Mouse (Mus musculus): ENCODE measurements around the gene Arhgap18.
"Not testable (repeated sequence)": the region's sequence is repeated elsewhere in the genome, so short reads cannot be mapped to it uniquely, and the experiment has no call there.

Arhgap18 gene

DNA sequence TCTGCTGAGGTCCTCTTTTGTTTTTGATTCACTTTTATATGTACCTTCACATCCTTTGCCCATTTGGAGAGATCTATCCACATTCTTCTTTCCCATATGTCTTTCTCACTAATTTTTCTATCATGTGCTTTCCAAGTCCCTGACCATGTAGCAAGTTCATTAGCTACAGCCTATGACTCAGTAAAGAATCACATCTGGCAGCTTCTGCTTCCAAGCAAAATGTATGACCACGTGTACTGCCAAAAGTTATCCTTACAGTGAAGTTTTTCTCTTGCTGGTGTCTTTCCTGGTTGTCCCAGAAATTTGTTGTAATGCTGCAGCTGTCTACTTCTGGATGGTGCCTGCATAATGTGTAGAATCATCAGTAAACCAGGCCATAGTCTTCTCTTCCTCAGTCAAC is 147.2 kb downstream of the Arhgap18 start:
- DNase-seq (ENCODE audit: extremely low spot score, low spot score), result no peak

DNA sequence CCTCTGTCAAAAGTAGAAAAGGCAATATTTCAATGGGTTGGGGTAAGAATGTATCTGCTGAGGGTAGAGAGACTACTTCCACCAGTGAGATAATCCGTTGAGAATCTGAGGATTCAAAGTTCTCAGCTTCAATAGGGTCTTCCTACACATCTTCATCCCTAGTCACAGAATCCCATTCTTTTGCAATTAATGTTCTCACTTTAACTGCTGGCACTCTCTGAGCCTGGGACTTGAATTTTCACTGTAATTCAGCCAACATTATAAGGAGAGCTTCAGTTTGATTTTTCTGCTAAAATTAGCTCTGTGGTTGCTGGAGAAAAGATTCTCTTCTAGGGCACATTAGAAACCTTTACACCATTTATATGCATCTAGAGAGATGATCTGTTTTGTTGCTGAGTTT is 150.6 kb downstream of the Arhgap18 start:
- DNase-seq (ENCODE audit: extremely low spot score, low spot score), result no peak

DNA sequence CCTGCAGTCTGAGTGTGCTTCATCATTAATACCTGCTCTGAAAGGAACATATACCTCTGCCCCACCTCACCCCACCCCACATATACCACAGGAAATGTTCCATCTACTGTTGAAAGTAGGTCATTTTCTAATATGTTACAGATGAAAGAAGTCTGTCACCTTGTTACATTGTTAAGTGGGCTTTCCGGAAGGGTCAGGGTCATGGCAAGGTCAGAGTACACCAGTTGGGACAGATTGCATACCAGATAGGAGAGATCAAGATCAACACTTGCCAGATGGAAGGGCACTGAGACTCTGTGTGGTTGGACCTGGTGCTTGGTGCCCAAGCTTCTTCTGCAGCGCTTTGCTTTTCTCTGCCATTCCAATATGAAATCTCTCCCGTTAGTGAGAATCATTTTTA is 158.0 kb downstream of the Arhgap18 start:
- DNase-seq (ENCODE audit: extremely low spot score, low spot score), result no peak

DNA sequence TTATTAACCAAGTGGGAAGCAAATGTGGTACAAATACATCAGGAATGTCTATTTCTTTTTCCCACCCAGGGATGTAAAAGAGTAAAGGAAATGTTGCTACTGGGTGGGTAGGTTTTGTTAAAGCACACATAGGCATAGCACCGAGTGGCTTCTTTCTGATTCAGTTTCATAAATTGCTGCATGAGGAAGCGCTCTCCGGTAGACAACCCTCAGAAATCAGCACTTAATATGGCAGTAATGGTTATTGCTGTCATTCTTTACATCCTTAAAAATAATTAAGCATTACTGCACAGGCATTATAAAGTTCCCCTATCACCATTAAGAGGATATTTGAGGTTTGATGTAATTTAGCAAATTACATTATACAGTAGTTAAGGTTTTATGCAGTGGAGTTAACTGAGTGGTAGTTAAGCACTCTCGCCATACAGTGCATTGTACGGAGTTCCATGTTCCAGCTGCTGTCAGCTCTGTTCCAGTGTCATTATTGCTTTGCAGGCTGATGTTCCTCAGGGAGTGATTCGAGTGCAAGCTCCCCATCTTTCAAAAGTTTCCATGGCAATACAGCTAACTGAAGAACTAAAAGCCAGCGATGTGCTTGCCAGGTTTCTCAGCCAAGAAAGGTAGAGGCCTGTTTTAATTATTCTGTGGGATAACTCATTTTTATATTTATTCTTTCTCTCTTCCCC is 159.0 kb downstream of the Arhgap18 start:
- DNase-seq (ENCODE audit: extremely low spot score, low spot score), result no peak

GRCm38 (mm10) chr10:26912807-26913206 is 159.6 kb downstream of the Arhgap18 start:
- DNase-seq (ENCODE audit: extremely low spot score, low spot score), result no peak

DNA sequence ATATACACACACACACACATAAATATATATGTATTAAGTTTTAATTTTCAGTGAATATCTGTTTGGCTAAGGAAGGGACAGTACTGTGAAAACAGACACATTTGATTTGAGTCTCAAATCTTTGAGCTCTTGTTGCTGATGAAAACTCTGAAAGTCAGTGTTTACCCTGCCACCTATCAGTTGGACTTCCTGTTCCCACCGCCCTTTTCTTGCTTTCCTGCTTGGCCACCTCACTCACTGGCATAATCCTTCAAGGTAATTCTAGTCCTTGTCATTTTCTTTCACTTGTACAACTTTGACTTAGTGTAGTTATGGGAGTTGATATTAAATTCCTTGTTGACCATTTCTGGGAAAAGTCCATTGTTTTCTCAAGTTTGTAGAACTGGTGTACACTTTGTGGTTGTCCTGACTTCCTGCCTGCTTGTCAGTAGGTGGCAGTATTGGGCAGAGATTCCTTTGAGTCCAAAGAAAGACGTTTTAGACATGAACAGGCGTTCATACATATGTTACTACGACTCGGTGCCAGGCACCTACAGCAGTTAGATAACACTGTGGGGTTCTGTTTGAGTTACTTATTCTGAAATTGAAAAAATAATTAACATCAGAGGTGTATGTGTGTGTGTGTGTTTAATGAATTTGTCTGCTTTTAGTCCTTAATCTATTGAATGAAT is 166.2 kb downstream of the Arhgap18 start:
- DNase-seq (ENCODE audit: extremely low spot score, low spot score), result no peak

GRCm38 (mm10) chr10:26920383-26920979 is 167.3 kb downstream of the Arhgap18 start:
- DNase-seq (ENCODE audit: extremely low spot score, low spot score), result no peak

GRCm38 (mm10) chr10:26936056-26936455 is 182.8 kb downstream of the Arhgap18 start:
- not testable (repeated sequence) for DNase-seq (ENCODE audit: extremely low spot score, low spot score)

- not testable (repeated sequence) for DNase-seq (ENCODE audit: extremely low spot score, low spot score)
Measured at GRCm38 (mm10) chr10:26938464-26938863, 185.2 kb downstream of the Arhgap18 start.

GRCm38 (mm10) chr10:26939549-26939948 is 186.3 kb downstream of the Arhgap18 start:
- no peak for DNase-seq (ENCODE audit: extremely low spot score, low spot score)

GRCm38 (mm10) chr10:26948331-26948730 is 195.1 kb downstream of the Arhgap18 start:
- DNase-seq (ENCODE audit: extremely low spot score, low spot score), result no peak

DNA sequence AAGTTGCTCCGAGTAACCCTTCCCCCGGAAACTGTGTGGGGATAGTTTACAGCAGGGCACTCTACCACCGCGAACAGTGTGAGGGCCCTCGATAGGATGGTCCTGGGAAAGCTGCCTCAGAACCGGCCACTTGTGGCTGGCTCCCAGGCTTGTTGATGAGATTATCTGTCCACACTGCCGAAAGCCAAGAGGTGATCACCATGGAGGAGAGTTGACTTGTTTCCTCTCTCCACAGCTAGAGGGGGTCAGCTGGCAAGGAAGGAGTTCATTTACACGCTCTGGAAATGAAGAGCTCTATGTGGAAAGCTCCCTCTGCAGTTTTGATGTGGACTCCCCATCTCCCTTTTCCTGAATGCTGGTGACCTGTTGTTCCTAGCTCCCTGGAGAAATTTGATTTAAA is 196.4 kb downstream of the Arhgap18 start:
- no peak for DNase-seq (ENCODE audit: extremely low spot score, low spot score)

- no peak for DNase-seq (ENCODE audit: extremely low spot score, low spot score)
Measured at GRCm38 (mm10) chr10:26950448-26950847, 197.2 kb downstream of the Arhgap18 start.

DNA sequence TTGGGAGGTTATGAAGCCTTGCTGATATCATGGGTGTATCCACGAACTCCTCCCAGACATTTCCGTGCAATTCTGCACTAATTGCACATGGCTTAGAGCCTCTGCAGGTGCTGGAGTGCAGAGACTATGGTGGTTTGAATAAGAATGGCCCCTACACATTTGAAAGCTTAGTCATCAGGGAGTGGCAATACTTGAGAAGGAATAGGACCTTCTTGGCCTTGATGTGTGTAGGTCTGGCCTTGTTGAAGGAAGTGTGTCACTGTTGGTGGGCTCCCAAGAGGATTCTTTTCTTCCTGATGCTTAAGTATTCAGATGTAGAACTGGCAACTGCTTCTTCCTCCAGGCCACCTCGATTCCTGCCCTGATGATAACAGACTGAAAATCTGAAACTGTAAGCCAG is 205.3 kb downstream of the Arhgap18 start:
- no peak for DNase-seq (ENCODE audit: extremely low spot score, low spot score)

Measured in neural tube, embryonic 10.5 days (tissue).